Mouse (Mus musculus): ENCODE measurements around the gene Hoxa13. TPM values are rescaled to one million over a fixed set of nuclear protein-coding genes. Genes with fewer than 3 reads are reported as not detected.

Hoxa13 gene
- total RNA-seq, 2 experiments from 2014 or later: not detected

DNA sequence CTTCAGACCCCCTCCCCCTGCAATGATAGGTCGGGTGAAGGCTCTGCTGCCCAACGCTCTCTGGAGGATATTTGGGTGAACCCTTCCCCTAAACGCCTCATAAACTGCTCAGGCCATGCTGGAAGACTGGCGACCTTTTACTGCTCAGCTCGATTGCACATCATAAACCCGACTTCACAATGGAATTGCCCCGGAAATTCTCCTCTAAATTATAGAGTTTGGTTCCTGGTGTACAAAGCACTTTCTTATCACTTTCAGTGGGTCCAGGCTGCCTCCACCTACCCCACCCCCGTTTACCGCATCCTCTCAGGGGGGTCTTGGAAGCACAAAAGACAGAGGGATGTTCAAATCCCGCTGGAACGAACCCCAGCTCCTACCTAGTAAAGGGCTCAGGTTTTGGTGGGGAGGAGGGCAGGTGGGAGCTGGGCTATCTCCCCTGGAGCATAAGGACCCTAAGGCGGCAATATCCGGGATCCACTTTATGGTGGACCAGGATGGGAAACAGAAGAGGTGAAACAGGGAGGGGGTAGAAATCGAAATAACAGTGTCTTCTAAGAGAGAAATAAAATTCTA, 42.0 kb downstream of the Hoxa13 start:
- Histone ChIP-seq H3K4me3 (no peak overlapping the region), H3K27ac (no peak overlapping the region)
- DNase-seq (ENCODE audit: low spot score in 2 of 2): no peak
- no peak for TF ChIP-seq CTCF (conservative IDR thresholded peaks at IDR 0.05)

DNA sequence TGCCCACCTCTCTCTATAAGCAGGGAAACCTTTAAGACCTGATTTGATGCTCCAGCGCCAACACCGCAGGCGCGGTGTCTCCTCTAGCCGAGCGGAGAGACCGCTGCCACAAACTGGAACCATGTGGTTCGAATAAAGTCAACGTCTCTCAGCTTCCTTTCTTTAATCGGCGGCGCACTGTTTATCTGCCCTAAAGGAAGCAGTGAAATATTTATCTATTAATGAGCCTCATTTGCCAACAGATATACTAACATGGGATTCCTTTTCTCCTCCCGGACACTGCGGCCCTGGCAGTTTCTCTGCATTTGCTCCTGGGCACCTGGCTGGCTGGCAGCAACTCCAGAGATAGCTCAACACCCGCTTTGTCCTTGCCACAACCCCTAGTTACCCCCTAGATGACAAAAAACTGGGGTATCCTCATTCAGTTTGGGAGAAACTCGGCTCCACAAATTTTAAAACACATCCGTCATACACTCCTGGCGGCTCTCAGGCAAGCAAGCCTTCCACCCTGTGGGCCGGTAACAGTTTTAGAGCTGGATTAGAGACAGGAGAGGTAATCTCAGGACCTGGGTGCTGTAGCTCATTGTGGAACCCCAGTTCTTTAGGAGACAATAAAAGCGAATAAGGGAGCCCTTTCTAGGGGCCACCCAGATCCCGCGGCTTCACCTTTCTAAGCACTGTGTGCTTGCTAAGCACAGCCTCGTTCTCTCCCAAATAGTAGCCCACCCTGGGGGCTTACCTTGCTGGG, 42.6 kb downstream of the Hoxa13 start:
- no peak for TF ChIP-seq CTCF (conservative IDR thresholded peaks at IDR 0.05)
- no peak for DNase-seq (ENCODE audit: low spot score in 2 of 2)
- Histone ChIP-seq H3K27ac (no peak overlapping the region), H3K4me3 (no peak overlapping the region)

DNA sequence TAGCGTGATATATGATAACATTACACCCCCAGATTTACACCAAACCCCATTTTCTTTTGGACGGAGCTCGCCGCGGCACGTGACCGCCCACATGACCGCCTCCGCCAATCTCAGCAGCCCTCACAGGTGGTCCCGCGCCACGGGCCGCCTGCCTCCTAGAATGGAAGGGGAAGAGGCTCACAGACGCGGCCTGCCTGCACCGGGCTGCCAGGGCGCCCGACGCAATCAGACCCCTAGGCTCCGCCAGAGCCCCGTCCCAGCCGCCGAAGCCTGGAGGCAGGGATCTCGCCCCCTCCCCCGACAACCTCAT, 43.3 kb downstream of the Hoxa13 start:
- no peak overlapping the region for H3K4me3 ChIP-seq

DNA sequence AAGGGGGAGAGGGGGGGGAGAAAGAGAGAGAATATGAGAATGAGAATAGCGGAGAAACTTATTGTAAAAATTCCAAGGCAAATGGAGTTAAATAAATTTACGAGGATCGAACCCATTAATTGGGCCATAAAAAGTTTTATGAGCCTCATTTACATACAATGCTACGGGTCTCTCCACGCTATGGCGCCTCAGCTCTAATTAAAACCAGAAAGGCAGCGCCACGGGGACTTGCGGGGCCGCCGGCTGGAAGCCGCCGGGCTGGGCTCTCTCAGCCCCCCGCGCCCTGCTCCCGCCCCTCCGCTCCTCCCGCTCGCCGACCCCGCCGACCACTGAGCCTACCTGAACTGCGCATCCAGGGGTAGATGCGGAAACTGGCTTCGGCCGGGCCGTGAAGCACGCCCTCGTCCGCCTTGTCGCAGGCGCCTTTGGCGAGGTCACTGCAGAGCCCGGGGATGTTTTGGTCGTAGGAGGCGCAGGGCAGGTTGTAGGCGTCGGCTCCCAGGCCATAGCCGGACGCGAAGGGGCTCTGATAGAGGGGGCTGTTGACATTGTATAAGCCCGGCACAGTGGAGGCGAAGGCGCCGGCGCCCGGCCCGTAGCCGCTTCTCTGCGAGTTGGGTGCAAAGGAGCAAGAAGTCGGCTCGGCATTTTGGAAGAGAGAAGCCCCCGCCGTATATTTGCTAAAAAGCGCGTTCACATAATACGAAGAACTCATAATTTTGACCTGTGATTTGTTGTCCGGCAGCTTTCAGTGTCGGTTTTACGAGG, 43.8 kb downstream of the Hoxa13 start:
- DNase-seq (ENCODE audit: low spot score in 2 of 2): no peak
- Histone ChIP-seq H3K27ac (no peak overlapping the region), H3K4me3 (no peak overlapping the region)
- TF ChIP-seq CTCF (conservative IDR thresholded peaks at IDR 0.05): no peak

More for the DNA sequence above, 43.3 kb downstream of the Hoxa13 start:
- TF ChIP-seq CTCF (conservative IDR thresholded peaks at IDR 0.05): no peak
- H3K27ac ChIP-seq: no peak overlapping the region
- DNase-seq (ENCODE audit: low spot score in 2 of 2): no peak

DNA sequence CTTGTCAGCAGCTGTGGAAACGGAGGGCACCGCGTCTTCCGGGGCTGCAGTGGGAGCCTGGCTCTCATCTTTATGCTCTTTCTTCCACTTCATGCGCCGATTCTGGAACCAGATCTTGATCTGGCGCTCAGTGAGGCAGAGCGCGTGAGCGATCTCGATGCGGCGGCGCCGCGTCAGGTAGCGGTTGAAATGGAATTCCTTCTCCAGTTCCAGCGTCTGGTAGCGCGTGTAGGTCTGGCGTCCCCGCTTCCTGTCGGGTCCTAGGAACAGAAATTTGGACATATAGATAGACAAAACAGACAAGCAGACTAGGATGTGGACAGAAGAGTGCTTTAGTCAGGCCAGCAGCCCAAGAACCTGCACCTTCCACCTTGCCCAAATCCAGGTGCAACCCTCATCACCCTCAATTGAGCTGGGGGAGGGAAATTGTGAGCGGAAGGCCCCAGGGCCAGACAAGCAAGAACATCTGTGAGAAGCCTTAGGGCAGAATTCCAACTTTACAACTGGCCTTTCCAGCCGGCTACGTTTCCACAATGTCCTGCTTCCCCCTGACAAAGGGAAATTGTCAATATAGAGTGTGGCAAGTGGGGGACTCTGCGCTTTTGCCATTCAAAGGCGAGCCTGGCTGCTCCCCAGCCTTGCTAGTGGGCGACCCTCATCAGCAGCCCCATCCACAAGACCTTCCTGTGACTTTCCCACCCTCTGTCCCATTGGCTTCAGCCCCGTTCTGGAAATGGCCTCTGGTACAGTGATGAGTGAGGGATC, 44.7 kb downstream of the Hoxa13 start:
- DNase-seq (ENCODE audit: low spot score in 2 of 2): no peak
- no peak for TF ChIP-seq CTCF (conservative IDR thresholded peaks at IDR 0.05)
- H3K4me3 ChIP-seq: no peak overlapping the region
- no peak overlapping the region for H3K27ac ChIP-seq

DNA sequence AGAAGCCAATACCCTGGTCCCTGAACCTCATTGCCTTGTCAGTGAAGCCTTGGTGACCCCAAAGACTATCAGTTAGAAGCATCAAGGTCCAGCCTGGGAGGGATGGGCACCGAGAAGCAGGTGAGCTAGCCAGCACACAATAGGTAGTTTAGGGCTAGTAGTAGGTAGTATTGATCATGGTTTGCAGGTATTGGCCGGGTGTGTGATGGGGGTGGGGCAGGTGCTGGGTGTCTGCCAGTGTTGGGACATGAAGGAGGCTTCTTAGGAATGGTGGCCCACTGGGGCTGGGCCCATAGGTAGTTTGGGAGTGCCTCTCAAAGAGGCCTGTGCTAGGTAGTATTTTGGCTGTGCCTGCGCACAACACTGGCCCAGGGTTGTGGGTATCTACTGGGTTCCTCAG, 45.6 kb downstream of the Hoxa13 start:
- Histone ChIP-seq H3K27ac (no peak overlapping the region), H3K4me3 (no peak overlapping the region)
- TF ChIP-seq CTCF (conservative IDR thresholded peaks at IDR 0.05): no peak
- no peak for DNase-seq (ENCODE audit: low spot score in 2 of 2)

DNA sequence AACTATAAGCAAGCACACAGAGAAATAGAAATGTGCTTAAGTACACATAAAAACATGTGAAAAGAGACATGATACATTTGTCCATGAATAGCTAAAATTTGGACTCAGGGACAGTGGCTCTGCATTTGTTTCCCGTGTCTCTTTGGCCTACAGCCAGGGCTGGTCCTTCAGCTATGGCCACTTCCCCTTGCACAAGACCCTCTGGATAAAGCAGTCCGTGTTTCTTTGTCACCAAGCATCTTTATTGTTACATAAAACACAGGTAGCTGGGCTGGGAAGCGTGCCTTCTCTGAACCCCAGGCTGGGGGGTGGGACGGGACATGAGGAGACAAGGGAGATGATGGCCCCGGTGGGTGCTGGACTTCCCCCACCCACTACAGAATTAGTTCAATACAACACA, 46.4 kb downstream of the Hoxa13 start:
- no peak for DNase-seq (ENCODE audit: low spot score in 2 of 2)
- no peak for TF ChIP-seq CTCF (conservative IDR thresholded peaks at IDR 0.05)
- Histone ChIP-seq H3K4me3 (no peak overlapping the region), H3K27ac (no peak overlapping the region)

DNA sequence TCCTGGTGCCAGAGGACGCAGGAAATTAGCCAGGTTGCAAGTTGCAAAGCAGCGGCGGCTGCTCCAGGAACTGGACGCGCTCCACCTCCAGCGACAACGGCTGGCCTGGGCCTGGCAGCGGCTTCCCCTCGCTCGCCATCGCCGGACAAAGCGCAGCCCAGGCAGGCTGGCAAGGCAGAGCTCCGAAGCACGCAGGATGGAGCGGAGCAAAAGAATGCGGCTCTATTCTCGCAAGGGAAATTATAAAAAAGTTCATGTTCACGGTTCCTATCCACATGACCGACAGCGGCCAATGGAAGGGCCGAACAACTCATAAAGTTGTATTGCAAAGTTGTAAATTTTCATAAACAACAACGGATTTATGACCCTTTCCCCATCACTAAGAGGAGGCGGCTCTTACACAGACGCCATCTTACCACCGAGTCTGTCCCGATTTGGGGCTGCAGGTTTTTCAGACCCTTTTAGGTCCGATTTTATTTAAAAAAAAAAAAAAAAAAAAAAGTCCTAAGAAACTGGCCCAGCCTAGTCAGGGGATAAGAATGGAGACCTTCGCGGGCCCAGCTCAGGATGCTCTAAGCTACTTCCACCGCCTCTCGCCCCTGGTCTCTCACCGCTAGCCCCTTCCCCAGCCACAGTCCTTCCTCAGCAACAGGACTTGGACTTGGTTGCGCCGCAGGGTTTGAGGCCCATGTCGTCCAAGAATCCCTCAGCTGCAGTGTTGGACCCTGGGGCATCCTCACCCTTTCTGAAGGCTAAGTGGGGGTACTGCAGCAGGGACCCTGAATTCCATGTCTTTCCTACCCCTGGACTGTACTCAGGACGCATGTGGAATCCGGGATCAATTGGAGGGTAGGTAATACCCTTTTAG, 47.3 kb downstream of the Hoxa13 start, which contains the start of the genes Hoxa3 and Gm28308:
Hoxa3 (minus strand) TSS at position 218 of the 868 bp plus-strand sequence.
Gm28308 (minus strand) TSS at position 221 of the 868 bp plus-strand sequence.
- no peak within 1 kb of the TSS for H3K27ac ChIP-seq
- H3K4me3 ChIP-seq: no peak within 1 kb of the TSS
- no peak for TF ChIP-seq CTCF (conservative IDR thresholded peaks at IDR 0.05)
- no peak for DNase-seq (ENCODE audit: low spot score in 2 of 2)

DNA sequence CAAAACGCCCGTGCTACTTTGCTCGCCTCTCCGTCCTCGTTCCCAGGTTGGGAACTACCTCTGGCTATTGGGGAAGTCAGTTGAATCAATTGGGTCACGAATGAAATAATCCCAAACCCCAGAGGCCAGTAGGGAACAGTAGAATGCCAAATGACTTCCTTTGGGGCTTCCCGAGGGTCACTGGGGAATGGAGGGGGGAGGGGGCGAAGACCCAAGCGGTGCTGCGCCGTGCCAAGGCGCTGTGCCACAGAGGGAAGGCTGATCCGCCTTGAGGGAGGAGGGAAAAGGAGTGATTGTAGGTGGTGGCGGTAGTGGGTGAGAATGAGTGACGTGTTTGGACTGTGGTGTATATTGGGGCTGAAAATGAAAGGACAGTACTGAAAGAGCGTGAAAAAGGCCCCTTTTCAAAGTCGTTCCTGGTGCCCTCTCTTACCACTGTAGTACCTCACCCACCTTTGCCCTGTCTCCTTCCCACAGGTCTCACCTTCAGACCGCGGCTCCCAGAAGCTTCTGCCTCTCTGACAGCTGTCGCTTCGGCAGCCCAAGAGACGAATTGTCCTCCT, 48.0 kb downstream of the Hoxa13 start:
- Histone ChIP-seq H3K4me3 (no peak overlapping the region), H3K27ac (no peak overlapping the region)
- DNase-seq (ENCODE audit: low spot score in 2 of 2): no peak
- no peak for TF ChIP-seq CTCF (conservative IDR thresholded peaks at IDR 0.05)

DNA sequence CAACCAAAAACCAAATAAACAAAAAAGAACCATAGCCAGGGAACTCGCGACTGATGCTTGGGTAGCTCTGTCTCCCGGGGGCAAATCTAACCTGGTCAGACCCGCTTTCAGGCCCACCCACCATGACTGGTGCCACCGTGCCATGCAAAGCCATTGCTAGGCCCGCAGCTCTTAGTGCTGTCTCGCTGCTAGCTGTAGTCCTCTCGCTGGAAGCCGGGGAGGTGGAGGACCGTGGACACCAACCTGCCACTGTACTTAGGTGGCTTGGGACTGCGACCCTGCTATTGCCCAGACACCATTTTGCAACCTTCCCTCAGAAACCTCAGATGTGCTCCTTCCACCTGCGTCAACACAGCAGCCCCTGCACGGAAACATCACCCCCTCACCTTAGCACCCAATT, 48.7 kb downstream of the Hoxa13 start:
- no peak for DNase-seq (ENCODE audit: low spot score in 2 of 2)
- Histone ChIP-seq H3K4me3 (no peak overlapping the region), H3K27ac (no peak overlapping the region)
- no peak for TF ChIP-seq CTCF (conservative IDR thresholded peaks at IDR 0.05)

DNA sequence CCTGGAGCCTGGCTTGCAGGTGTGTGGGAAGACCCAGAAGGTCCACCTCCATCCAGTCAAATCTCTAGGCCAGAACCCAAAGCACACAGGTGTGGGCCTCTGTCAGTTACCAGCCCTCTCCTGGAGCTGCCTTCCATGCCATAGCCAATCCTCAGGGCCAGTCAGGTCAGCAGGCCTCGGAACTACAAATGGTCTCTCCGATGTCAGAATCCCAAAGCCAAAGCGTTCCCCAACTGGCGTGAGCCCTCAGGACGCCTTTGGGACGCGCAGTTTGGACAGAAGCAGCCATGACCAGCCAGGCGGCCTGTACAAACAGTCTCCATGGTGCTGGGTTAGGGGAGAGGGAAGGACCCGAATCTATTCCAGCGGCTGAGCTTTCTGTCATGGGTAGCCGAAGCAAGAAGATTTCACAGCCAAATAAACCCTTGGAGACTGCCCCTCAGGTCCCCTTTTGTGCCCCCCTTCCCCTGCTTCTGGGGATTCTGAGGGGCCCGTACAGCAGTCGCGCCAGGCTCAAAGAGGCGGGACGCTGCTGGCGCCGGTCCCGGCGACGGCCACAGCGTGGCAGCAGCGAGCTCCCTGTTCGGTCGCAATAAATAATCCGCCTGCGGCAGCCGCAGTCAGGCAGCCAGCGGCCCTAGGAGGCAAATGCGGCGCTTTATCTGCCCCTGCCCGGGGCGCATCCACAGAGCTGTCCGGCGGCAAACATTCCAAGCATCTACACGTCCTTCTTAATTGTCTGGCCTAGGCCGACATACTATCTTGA, 49.3 kb downstream of the Hoxa13 start:
- Histone ChIP-seq H3K4me3 (no peak overlapping the region), H3K27ac (no peak overlapping the region)
- TF ChIP-seq CTCF (conservative IDR thresholded peaks at IDR 0.05): peak; percentile 95
- peak; percentile 19 to 62 for DNase-seq (ENCODE audit: low spot score in 2 of 2)

Data from layer of hippocampus, adult 2 months (tissue).